Mouse (Mus musculus) forebrain, embryonic 14.5 days (tissue): ENCODE measurements around the gene Gm20388. TPM values are rescaled to one million over a fixed set of nuclear protein-coding genes. Genes with fewer than 3 reads are reported as not detected.
A peak's percentile ranks its signal among the peaks of the same experiment; 100 is the strongest.

Source experiments
- ATAC-seq: fragments of 200-750 bp; cut with Nextera tagmentation; 2 replicates; pipeline ENCODE4 v1.8.0; 2017; ENCODE audit warnings: mild to moderate bottlenecking, moderate library complexity
- DNase-seq: peaks from one replicate; pipeline ENCODE4 v3.0.0-alpha.2; 2015; ENCODE audit warnings: low spot score
- H3K27ac ChIP-seq: fragments of 300-500 bp; sonication (generic); 2 replicates; pipeline ENCODE4 v1.5.1; 2014; ENCODE audit warnings: low read depth, mild to moderate bottlenecking, control low read depth, low read length, moderate library complexity
- H3K27me3 ChIP-seq: fragments of 300-500 bp; sonication (generic); replicated peaks from 2 replicates; pipeline ENCODE4 v1.6.1; 2014; ENCODE audit warnings: low read length, control low read depth, mixed read lengths; ENCODE audit not compliant: control insufficient read depth, insufficient read depth
- H3K36me3 ChIP-seq: fragments of 300-500 bp; sonication (generic); 2 replicates; pipeline ENCODE4 v1.6.1; 2014; ENCODE audit warnings: low read length, control low read depth; ENCODE audit not compliant: control insufficient read depth, insufficient read depth
- H3K4me1 ChIP-seq: fragments of 300-500 bp; sonication (generic); 2 replicates; pipeline ENCODE4 v1.6.1; 2014; ENCODE audit warnings: antibody characterized with exemption, low read length, control low read depth; ENCODE audit not compliant: control insufficient read depth, insufficient read depth
- H3K4me2 ChIP-seq: fragments of 300-500 bp; sonication (generic); 2 replicates; pipeline ENCODE4 v1.6.1; 2014; ENCODE audit warnings: mild to moderate bottlenecking, control low read depth, low read length
- H3K4me3 ChIP-seq: fragments of 300-500 bp; sonication (generic); 2 replicates; pipeline ENCODE4 v1.5.1; 2014; ENCODE audit warnings: low read depth, low read length, control low read depth
- H3K9ac ChIP-seq: fragments of 300-500 bp; sonication (generic); 2 replicates; pipeline ENCODE4 v1.6.1; 2014; ENCODE audit warnings: mild to moderate bottlenecking, low read length, control low read depth, moderate library complexity
- H3K9me3 ChIP-seq: fragments of 300-500 bp; sonication (generic); replicated peaks from 2 replicates; pipeline ENCODE4 v1.6.1; 2016; ENCODE audit warnings: low read length, control low read depth, mixed read lengths; ENCODE audit not compliant: control insufficient read depth
- WGBS: fragments of 180-500 bp; shearing (Covaris S2); extraction: QIAGEN DNeasy Blood & Tissue Kit; methylation state at CpG from one replicate; pipeline ENCODE4 v1.1.7; 2014; 5-methylcytosine and 5-hydroxymethylcytosine counted together
- polyA plus RNA-seq: library from polyadenylated mRNA; unstranded; fragments of >200 nt; fragmentation: Nextera tagmentation; extraction: Ambion mirVana; gene quantifications from 2 replicates; pipeline ENCODE4 v1.2.1, GENCODE M21; 2014

Gene Gm20388
- polyA plus RNA-seq, 1 experiment from 2014 or later, result 7.4 TPM

DNA sequence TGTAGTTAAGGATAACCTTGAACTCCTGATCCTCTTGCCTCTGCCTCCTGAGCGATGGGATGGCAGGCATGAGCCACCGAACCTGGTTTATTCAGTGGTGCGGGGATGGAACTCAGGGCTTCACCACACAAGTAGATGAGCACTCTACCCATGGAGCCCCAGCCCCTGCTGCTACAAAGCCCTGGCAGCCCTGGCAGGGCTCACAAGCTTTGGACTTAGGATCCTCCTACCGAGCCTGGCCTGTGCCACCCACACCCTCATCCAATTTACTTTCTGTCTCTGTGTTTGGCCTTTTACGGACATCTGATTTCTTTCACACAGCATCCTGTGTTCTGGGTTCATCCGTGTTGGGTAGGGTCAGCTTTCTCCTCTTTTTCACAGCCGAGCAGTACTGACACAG is 406.1 kb downstream of the Gm20388 start:
- Histone ChIP-seq H3K4me3 (no peak overlapping the region), H3K4me2 (no peak overlapping the region), H3K36me3 (no peaks in the 10 kb centered on the region), H3K27me3 (no peaks in the 10 kb centered on the region), H3K9me3 (no peaks in the 10 kb centered on the region), H3K4me1 (peaks cover 2% of the 10 kb centered on the region; the same call in 1 of the 2 replicates), H3K9ac (no peak overlapping the region), H3K27ac (no peak overlapping the region)
- WGBS, result 84% methylated on average over 7 of the region's 7 CpGs
- no peak for DNase-seq
- no peak for ATAC-seq

DNA sequence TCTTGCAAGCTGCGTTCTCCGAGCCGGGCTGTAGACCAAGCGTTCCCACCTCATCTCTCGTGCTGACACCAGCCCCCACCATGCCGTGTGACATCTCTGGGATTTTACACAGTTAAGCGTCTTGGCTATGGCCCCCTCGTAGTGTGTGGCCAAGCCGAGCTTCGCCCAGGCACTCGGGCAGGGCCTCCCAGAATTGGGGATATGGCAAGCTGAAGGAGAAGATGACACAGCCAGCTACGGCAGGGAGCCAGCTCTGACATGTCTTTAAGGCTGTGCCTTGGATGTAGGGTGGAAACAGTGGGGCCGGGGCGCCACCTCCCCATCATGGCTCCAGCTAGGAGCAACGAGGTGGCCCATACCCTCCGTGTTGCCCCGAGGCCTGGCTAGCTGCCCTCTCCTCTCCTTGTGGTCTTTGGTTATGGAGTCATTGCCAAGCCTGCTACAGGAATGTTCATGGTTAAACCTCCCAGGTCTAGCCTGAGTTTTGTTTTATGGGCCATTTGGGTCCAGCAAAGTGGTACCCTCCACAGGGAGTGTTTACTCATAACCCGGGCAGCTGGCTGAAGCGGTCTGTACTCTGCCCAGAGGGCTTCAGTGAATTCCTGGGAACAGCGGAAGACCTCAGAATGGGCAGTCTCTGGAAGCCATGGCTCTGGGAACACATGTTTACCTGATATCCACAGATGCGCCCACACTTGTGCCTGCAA is 406.6 kb downstream of the Gm20388 start:
- ATAC-seq (no peak), DNase-seq (no peak)
- H3K36me3 ChIP-seq, result no peaks in the 10 kb centered on the region
- no peak overlapping the region for H3K4me2 ChIP-seq
- H3K9ac ChIP-seq, result no peak overlapping the region
- WGBS, result 84% methylated on average over 21 of the region's 21 CpGs
- no peak overlapping the region for H3K4me3 ChIP-seq
- H3K27me3 ChIP-seq, result no peaks in the 10 kb centered on the region
- H3K4me1 ChIP-seq, result peaks cover 2% of the 10 kb centered on the region; the same call in 1 of the 2 replicates
- H3K27ac ChIP-seq, result no peak overlapping the region; the same call in 1 of the 2 replicates
- no peaks in the 10 kb centered on the region for H3K9me3 ChIP-seq

DNA sequence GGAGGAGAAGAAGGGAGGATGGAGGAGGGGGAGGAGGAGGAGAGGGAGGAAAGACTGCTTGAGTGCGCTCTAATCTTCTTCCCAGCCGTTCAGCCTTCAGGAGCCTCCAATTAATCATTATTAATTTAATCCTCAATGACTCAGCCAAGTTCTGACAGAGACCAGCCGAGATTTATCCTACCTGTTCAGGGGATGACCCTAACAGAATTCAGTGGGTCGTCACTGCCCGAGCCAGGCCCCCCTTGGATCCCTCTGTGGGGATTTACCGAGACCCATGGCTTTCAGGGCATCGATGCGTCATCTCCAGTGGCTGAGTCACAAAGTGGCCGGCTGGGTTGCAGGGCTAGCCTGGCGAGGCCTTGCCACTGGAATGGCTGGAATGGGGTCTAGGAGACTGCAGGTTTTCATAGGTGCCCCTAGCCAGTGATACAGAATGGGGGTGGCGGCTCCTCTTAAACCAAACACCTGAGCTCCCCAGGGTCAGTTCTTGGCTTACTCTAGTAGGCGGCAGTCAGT is 407.9 kb downstream of the Gm20388 start:
- 58% methylated on average over 12 of the region's 12 CpGs for WGBS
- ATAC-seq, result no peak
- no peak overlapping the region for H3K27ac ChIP-seq

DNA sequence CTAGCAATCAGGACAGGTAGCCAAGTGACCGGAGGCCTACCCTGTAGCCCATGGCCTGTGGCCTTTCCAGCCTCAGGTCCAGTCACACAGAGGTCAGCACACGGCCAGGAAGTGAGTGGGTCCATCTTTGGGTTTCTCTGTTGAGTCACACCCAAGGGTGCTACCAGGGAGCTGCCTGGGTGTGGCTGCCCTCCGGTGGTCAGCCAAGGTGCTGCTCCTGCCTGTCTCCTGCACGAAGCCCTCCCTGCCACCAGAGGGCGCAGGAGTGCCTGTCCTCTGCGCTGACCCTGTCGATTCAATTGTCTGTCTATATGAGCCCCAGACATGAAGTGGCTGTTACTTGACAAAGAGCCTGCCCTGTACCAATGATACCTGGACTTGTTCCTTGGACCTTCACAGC is 408.8 kb downstream of the Gm20388 start:
- Histone ChIP-seq H3K9me3 (no peaks in the 10 kb centered on the region), H3K27me3 (no peaks in the 10 kb centered on the region), H3K4me3 (no peak overlapping the region), H3K9ac (no peak overlapping the region), H3K27ac (no peak overlapping the region), H3K4me1 (peaks cover 14% of the 10 kb centered on the region), H3K36me3 (no peaks in the 10 kb centered on the region), H3K4me2 (no peak overlapping the region)
- DNase-seq, result peak; percentile 68
- ATAC-seq, result peak; percentile 35
- 24% methylated on average over 7 of the region's 7 CpGs for WGBS

More for the DNA sequence above, 407.9 kb downstream of the Gm20388 start:
- no peak for DNase-seq
- H3K4me2 ChIP-seq, result no peak overlapping the region
- H3K9ac ChIP-seq, result no peak overlapping the region
- H3K4me3 ChIP-seq, result no peak overlapping the region
- H3K36me3 ChIP-seq, result no peaks in the 10 kb centered on the region
- H3K27me3 ChIP-seq, result no peaks in the 10 kb centered on the region
- H3K9me3 ChIP-seq, result no peaks in the 10 kb centered on the region
- peaks cover 13% of the 10 kb centered on the region for H3K4me1 ChIP-seq

DNA sequence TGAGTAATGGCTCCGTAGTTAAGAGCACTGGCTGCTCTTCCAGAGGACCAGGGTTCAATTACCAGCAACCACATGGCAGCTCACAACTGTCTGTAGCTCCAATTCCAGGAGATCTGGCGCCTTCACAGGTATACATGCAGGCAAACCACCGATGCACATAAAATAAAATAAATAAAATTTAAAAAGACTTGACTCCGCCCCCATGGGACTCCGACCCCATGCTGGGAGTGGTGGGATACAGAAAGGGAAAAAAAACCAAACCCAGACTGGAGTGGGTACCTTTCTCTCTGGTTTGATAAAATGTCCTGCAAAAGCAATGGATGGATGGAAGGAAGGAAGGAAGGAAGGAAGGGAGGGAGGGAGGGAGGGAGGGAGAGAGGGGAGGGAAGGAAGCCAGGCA is 409.5 kb downstream of the Gm20388 start:
- no peak overlapping the region for H3K9ac ChIP-seq
- no peaks in the 10 kb centered on the region for H3K9me3 ChIP-seq
- H3K36me3 ChIP-seq, result no peaks in the 10 kb centered on the region
- ATAC-seq (no peak), DNase-seq (no peak)
- no peak overlapping the region for H3K27ac ChIP-seq
- 94% methylated on average over 5 of the region's 5 CpGs for WGBS
- no peaks in the 10 kb centered on the region for H3K27me3 ChIP-seq
- H3K4me1 ChIP-seq, result peaks cover 14% of the 10 kb centered on the region
- no peak overlapping the region for H3K4me2 ChIP-seq
- H3K4me3 ChIP-seq, result no peak overlapping the region

DNA sequence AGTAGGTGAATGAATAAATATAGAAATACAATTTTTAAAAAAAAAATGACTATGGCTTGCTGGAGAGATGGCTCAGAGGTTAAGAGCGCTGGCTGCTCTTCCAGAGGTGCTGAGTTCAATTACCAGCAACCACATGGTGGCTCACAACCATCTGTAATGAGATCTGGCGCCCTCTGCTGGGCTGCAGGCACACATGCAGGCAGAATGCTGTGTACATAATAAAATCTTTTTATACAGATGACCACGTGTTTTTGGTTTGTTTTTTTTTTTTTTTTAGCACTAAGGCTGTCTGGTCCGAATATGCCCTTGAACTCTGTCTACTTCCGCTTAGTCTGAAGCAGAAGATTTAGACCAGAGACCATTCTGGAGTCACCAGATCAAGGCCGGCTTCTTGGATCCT is 411.1 kb downstream of the Gm20388 start:
- ATAC-seq, result no peak
- Histone ChIP-seq H3K4me1 (peaks cover 14% of the 10 kb centered on the region), H3K4me2 (no peak overlapping the region), H3K27me3 (no peaks in the 10 kb centered on the region), H3K4me3 (no peak overlapping the region), H3K27ac (no peak overlapping the region), H3K9me3 (no peaks in the 10 kb centered on the region), H3K9ac (no peak overlapping the region), H3K36me3 (no peaks in the 10 kb centered on the region)
- DNase-seq, result no peak
- 51% methylated on average over 6 of the region's 6 CpGs for WGBS

DNA sequence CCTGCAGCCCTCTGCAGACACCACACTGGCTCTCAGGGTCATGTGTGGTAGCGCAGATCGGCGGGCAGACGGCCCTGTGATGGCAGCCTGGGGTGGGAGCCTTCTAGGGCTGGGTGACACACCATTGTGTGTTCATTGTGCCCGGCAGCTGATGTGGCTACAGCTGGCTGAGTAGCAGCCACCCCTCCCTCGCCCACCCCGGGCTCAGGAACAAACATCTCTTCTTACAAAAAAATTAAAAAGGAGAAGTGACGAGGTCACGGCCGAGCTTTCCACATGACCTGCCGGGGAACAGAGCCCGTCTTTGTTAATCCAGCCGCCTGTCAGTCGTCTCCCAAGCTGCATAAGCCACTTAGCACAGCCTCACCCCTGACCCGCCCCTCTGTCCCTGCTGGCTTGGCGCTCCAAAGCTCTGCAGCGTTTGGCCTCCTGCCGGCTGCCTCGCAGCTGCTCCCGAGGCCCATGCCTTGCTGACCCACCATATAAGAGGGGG is 412.4 kb downstream of the Gm20388 start:
- 4% methylated on average over 20 of the region's 20 CpGs for WGBS
- peak overlapping the region; percentile 35; the same call in 1 of the 2 replicates for H3K9ac ChIP-seq
- no peaks in the 10 kb centered on the region for H3K27me3 ChIP-seq
- H3K4me2 ChIP-seq, result peak overlapping the region; percentile 18; the same call in 1 of the 2 replicates
- peak overlapping the region; percentile 75 for H3K27ac ChIP-seq
- no peaks in the 10 kb centered on the region for H3K9me3 ChIP-seq
- H3K4me1 ChIP-seq, result peaks cover 14% of the 10 kb centered on the region
- ATAC-seq, result peak; percentile 59
- no peak overlapping the region for H3K4me3 ChIP-seq
- H3K36me3 ChIP-seq, result no peaks in the 10 kb centered on the region
- peak; percentile 71 for DNase-seq

DNA sequence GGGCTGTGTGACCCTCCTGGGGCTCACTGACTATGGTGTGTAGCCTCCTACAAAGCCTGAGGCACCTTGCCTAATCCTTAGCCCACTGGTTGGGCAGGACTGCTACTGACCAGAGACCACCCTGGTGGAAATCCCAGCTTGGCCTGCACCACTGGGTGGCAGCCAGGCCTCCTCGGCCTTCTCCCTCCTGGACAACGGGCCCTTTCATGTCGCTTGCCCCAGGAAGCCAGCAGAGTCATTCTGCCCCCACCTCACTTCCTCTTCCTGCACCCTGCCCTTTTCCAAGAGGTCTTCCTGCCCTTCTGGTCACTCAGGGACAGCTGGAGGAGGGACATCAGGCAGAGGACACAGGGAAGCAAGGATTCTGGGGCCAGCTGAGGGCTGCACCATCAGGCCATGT is 413.9 kb downstream of the Gm20388 start:
- WGBS, result 76% methylated on average over 3 of the region's 3 CpGs
- H3K27ac ChIP-seq, result no peak overlapping the region

DNA sequence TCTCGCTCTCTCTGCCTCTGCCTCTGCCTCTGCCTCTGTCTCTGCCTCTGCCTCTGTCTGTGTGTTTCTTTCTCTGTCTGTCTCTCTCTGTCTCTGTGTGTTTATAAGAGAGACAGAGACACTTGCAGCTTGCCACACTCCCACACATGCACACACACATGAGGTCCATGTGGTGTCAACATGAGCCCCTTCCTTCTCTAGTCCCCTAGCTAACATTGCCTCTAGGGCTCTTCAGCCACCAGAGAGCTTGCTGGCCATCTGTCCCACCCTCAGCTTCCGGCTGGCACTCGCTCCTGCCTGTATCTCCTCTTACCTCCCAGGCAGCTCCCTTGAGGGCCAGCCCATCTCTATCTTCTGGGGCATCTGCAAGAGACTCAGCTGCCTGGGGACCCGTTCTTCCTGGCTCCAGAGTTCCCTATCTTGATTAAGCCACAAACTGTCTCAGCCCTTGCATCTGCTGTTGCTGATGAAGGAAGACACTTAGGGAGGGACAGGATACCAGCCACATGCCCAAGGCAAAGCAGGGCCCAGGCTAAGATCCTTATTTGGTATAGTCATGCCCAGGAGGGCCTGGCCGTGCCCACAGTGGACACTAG is 414.6 kb downstream of the Gm20388 start:
- ATAC-seq, result no peak
- Histone ChIP-seq H3K27me3 (no peaks in the 10 kb centered on the region), H3K27ac (no peak overlapping the region), H3K36me3 (no peaks in the 10 kb centered on the region), H3K4me1 (peaks cover 17% of the 10 kb centered on the region), H3K9me3 (no peaks in the 10 kb centered on the region), H3K4me3 (no peak overlapping the region), H3K9ac (no peak overlapping the region), H3K4me2 (no peak overlapping the region)
- 74% methylated on average over 5 of the region's 5 CpGs for WGBS
- DNase-seq, result no peak

More for the DNA sequence above, 413.9 kb downstream of the Gm20388 start:
- Histone ChIP-seq H3K4me1 (peaks cover 16% of the 10 kb centered on the region), H3K4me3 (no peak overlapping the region), H3K9ac (no peak overlapping the region), H3K27me3 (no peaks in the 10 kb centered on the region), H3K36me3 (no peaks in the 10 kb centered on the region), H3K9me3 (no peaks in the 10 kb centered on the region), H3K4me2 (no peak overlapping the region)
- ATAC-seq (no peak), DNase-seq (no peak)
